Mouse (Mus musculus) embryonic fibroblast, embryonic 13.5 days (primary cell): ENCODE measurements around the gene Zfp445. TPM values are rescaled to one million over a fixed set of nuclear protein-coding genes. Genes with fewer than 3 reads are reported as not detected.
A peak's percentile ranks its signal among the peaks of the same experiment; 100 is the strongest.

ENCODE experiments used
- H3K27ac ChIP-seq: 2 replicates; pipeline ENCODE4 v1.5.1; 2012; ENCODE audit warnings: low read length, control low read depth, inconsistent platforms; ENCODE audit not compliant: insufficient read depth
- H3K4me1 ChIP-seq: 2 replicates; pipeline ENCODE4 v1.6.1; 2011; ENCODE audit warnings: low read length; ENCODE audit not compliant: control insufficient read depth, insufficient read depth
- H3K4me3 ChIP-seq: 2 replicates; pipeline ENCODE4 v1.5.1; 2011; ENCODE audit warnings: mild to moderate bottlenecking, control low read depth, low read length; ENCODE audit not compliant: insufficient read depth
- CTCF ChIP-seq: IDR thresholded peaks from 2 replicates; pipeline ENCODE4 v1.5.1; 2011; ENCODE audit warnings: mild to moderate bottlenecking, control low read depth, low read length, moderate library complexity, borderline replicate concordance; ENCODE audit not compliant: insufficient read depth
- POLR2A ChIP-seq: IDR thresholded peaks from 2 replicates; pipeline ENCODE4 v1.6.1; 2011; ENCODE audit warnings: low read depth, mild to moderate bottlenecking, control low read depth, low read length, moderate library complexity
- polyA plus RNA-seq: library from polyadenylated mRNA; stranded (reverse); fragments of >200 nt; gene quantifications from 2 replicates; pipeline ENCODE4 v1.2.4, GENCODE M21; 2011; ENCODE audit warnings: low read depth; ENCODE audit not compliant: missing spikeins, insufficient read length

Zfp445 gene
- polyA plus RNA-seq, 1 experiment: 83.7 TPM

GRCm38 (mm10) chr9:122810212-122810611 lies 55.6 kb downstream of the Zfp445 start:
- TF ChIP-seq POLR2A (no peak), CTCF (no peak)
- Histone ChIP-seq H3K4me1 (no peaks in the 10 kb centered on the region), H3K27ac (no peak overlapping the region), H3K4me3 (no peak overlapping the region)

GRCm38 (mm10) chr9:122807186-122807585 lies 58.6 kb downstream of the Zfp445 start:
- no peak for TF ChIP-seq POLR2A
- no peak for TF ChIP-seq CTCF
- H3K4me1 ChIP-seq: no peaks in the 10 kb centered on the region
- H3K27ac ChIP-seq: no peak overlapping the region
- H3K4me3 ChIP-seq: no peak overlapping the region

DNA sequence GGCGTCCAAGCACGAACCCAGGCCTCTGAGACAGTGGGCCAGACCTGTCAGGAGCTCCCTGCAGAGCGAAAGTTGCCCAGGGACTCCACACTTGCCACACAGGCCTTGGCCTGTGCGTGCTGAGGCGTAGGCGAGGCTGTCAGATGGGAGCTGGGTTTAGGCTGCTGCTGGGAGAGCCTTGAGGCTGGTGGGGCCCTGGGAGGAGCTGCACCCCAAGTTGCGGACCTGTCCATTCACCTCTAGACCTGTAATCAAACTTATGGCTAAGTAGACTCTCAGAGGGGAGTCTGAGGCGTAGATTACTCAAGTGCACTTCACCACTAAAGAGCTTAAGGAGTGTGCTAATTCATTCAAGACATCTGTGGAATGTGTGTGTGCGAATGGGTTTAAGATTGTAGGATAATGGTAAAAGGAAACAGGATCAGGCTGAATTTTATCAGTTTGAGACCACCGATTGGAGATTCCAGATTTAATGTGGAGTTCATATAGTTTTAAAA lies 59.9 kb downstream of the Zfp445 start:
- Histone ChIP-seq H3K4me1 (no peaks in the 10 kb centered on the region), H3K27ac (peak overlapping the region; percentile 79), H3K4me3 (peak overlapping the region; percentile 55)
- TF ChIP-seq POLR2A (peak; percentile 73), CTCF (no peak)

GRCm38 (mm10) chr9:122805053-122805844 lies 60.6 kb downstream of the Zfp445 start, which contains the start of gene Tcaim:
Gene Tcaim, plus strand, starts transcription at chr9:122805539.
- no peak for TF ChIP-seq CTCF
- peak; percentile 75 for TF ChIP-seq POLR2A
- H3K4me1 ChIP-seq: no peaks in the 10 kb centered on the region
- peak within 1 kb of the TSS; percentile 79 for H3K27ac ChIP-seq
- H3K4me3 ChIP-seq: peak within 1 kb of the TSS; percentile 55

Other genes starting within 250 kb of the Zfp445 start
- not detected in 2 replicates for gene Topaz1, start 118.7 kb downstream of the Zfp445 start, polyA plus RNA-seq
- gene Tcaim, start 60.5 kb downstream of the Zfp445 start, polyA plus RNA-seq: 8.0 and 9.9 TPM in 2 replicates
- not detected in 2 replicates for gene Gm35549, start 22.0 kb downstream of the Zfp445 start, polyA plus RNA-seq
- gene Zkscan7, start 19.7 kb upstream of the Zfp445 start, polyA plus RNA-seq: 4.8 and 4.9 TPM in 2 replicates
- gene Zfp105, start 57.1 kb upstream of the Zfp445 start, polyA plus RNA-seq: 7.8 and 10.5 TPM in 2 replicates
- 25.7 and 34.2 TPM in 2 replicates for gene 1110059G10Rik, start 85.0 kb upstream of the Zfp445 start, polyA plus RNA-seq
- 32.2 and 59.5 TPM in 2 replicates for gene Kif15, start 85.0 kb upstream of the Zfp445 start, polyA plus RNA-seq
- 4.1 and 4.4 TPM in 2 replicates for gene Tmem42, start 155.3 kb upstream of the Zfp445 start, polyA plus RNA-seq
- not detected in 2 replicates for gene Tgm4, start 168.7 kb upstream of the Zfp445 start, polyA plus RNA-seq
- gene Zdhhc3, start 247.2 kb upstream of the Zfp445 start, polyA plus RNA-seq: 88.0 and 92.1 TPM in 2 replicates
- 28.9 and 38.1 TPM in 2 replicates for gene Exosc7, start 247.2 kb upstream of the Zfp445 start, polyA plus RNA-seq